Mouse (Mus musculus): ENCODE measurements around the gene Etl4.
A peak's percentile ranks its signal among the peaks of the same experiment; 100 is the strongest.

Etl4 gene

DNA sequence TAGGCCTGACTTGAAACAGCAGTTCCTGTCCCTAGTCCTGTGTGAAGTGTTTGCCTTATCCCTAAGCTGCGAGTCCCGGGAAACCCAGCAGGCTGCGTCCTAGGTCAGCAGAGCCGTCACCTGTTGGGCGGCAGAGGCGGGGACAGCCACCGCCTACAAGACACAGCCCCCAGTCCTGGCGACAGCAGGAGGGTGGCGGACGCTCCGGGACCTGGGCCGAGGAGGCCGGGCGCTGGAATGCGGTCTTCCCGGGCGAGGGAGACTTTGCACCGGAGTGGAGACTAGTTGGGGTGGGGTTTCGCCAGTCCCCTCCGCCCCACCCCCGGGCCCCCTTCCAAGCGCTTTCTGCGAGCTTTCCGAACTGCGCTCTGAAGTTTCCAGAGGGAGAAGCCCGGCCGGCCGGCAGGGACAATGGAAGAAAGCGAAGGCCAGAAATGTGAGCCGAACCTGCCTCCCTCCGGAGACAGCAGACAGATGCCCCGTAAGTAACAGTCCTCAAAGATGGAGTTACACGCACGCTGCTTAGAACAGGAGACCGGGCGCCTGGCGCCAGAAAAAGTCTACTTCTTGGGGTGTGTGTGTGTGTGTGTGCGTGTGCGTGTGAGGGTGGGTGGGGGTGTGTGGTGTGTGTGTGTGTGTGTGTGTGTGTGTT lies 610.0 kb downstream of the Etl4 start:
- peak; percentile 41 for DNase-seq (ENCODE audit: low read depth, low spot score)

DNA sequence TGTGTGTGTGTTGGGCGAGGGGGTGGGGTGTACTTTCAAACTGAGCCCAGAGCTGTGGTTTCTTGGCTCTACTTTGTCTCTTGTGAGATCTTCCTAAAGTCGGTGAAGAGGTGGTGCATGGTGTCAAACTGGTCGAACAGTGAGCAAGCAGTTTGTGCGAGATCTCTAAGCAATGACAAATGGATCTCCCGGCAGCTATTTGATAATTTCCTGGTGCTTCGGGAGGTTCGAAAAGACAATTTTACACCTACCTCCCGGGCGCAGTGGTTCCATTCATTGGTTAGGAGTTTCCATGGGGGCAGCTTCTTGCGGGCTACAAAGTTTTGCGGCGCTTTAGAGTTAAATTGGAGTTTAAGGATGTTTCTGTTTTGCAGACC lies 610.5 kb downstream of the Etl4 start:
- DNase-seq (ENCODE audit: low read depth, low spot score) = peak; percentile 24

DNA sequence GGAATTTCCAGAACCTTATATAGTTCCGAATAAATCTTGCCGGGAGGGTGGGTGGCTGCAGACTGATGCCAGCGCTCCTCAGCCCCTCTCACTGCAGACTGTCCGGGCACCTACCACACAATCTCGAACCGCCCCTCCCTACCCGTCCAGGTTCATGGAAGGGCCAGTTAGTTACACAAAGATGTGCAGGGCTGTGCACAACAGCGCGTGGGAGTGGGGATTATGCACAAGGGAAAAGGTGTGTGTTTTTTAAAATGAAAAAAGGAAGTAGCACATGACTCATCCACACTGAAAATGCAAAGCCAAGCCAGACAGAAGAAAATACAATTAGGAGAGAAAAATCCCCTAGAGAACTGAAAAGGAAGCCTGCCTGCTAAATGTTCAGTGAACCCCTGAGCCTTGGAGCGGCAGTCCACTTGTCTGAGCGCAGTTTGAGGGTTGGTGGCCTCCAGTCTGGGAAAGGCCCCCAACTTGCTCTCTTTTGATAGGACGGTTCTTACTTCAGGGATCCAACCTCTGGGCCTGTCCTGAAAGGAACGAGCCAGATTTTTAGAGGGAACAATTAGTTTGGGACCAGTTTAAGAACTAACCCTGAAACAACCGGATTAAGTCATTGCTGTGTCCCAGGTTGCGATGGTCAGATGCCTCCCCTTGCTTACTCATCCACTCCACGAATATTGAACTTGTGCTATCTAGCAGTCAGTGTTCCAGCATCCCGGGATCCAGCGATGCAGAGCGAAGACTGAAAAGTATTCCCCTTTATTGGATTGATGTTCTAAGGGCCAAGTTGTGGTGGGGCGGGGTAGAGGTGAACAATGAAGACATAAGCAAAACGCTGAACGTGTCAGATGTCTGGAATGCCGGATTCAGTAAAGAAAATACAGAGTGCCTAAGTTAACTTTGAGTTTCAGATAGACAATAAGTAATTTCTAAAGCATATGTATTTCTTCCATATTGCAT lies 611.3 kb downstream of the Etl4 start:
- peak; percentile 13 for DNase-seq (ENCODE audit: low read depth, low spot score)

DNA sequence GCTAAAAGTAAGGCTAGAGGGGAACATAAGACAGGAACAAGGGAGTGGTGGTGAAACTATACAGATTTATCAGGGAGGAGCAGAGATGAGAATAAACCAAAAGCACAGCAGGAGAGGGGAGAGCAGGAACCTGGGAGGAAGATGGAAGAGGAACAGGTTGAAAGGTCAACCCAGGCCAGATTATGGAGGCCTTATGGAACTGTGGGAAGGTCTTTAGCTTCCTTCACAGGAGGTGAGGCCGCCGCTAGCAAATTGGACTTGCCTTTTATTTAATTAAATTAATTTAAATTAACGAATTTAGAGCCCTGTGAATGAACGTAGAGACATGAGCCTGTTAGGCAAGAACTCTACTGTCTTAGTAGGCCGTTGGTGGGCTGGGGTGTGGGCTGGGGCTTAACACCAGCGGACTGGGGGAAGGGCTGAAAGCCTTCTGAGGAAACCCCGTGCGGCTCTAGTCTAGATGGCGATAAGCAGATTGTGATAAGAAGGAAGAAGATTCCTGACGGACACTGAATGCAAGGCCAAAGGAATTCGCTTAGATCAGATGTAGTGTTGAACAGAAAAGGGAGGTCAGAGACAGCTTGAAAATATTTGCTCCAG lies 612.2 kb downstream of the Etl4 start:
- no peak for DNase-seq (ENCODE audit: low read depth, low spot score)

DNA sequence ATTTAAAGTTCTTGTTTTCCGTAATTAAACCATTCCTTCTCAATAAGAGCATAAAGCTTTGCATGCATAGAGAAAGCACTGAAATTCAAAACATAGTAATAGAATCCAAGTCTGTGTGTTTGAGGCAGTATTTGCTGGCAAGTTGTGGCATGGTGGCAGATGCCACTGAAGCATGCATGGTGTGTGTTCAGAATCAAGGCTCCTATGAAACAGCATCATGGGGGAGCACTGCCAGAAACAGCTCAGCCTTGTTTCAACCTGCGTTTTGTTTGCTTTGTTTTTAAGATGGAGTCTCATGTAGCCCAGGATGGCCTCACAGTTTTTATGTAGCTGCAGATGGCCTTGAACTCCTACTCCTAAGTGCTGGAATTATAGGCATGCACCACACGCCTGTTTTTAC lies 614.1 kb downstream of the Etl4 start:
- DNase-seq (ENCODE audit: low read depth, low spot score) = no peak

DNA sequence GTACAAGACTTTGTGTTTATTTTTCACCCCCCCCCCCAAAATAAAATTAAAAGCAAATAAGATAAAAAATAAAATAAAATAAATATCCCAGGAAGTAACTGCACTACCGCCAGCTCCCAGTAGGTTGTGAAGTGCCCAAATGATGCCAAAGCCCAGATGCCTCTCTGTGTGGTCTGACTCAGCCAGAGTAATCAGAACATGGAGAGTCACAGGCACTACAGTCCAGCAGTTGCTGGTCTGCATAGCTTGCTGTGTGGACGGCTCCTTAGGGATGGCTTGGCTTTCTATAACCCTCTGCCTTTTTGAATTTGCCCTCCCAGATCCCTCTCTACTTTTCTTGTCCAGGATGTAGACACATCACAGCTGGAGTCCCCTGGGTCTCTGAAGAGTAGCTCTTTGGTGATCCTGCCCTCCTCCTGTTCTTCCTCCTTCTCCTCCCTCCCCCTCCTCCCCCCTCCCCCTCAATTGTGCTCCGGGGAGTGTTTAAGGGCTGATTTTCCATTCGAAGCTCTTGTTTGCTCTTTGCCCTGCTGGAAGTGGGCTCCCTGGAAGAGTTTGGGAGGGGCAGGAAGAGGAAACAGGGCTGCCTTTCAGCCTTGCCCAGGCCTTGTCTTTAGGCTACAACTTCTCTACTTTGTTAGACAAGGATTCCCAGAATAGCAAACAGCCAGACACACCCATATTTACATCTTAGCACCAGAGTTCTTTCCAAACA lies 616.5 kb downstream of the Etl4 start:
- DNase-seq (ENCODE audit: low read depth, low spot score) = no peak

DNA sequence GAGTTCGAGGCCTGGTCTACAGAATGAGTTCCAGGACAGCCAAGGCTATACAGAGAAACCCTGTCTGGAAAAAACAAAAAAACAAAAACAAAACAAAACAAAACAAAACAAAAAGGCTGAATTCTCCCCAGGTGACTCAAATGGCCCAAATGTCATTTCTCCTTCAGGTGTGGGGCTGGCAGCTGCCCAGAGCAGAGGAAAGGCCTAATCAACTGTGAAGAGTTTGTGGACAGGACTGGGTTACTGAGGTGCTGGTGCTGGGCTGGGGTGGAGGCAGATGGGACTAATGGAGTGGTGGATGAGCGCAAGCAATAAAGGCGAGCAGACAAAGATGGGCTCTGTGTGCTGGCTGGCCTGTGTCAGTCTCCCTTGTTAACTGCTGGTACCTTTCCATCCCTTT lies 617.3 kb downstream of the Etl4 start:
- DNase-seq (ENCODE audit: low read depth, low spot score) = no peak

DNA sequence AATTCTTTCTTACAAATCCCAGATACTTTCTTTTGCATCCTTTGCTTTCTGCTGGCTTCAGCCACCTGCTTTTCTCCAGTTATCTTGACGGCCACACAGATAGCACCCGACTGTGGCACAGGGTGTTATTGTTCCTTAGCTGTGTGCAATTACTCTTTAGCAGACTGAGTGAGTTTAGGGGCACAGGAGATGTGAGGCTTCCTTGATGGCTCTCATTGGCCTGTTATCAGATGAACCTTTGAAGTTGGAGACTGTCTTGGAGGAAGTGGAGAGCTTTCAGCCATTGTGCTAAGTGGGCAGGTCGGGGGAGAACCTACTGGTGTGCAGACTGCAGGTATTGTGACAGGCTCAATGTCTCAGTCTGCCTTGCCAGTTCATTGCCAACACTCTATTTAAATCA lies 623.0 kb downstream of the Etl4 start:
- DNase-seq (ENCODE audit: low read depth, low spot score) = no peak

DNA sequence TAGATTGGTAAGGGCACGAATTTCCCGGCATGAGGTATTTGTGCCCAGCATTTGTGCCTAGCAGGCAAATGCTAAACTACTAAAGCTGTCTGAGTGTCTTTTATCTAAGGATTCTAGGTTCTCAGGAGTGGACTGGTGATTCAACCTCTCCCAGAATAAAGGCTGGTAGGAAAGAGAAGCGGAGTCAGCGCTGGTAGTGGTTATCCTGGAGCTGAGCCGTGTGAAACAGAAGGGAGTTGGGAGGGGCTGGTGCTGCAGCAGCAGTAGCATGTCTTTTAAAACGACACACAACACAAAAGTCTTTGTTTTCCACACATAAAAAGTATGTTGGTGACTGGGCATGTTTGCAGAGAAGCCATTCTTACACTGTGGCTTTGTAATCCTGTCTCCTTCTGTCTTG lies 628.2 kb downstream of the Etl4 start:
- no peak for DNase-seq (ENCODE audit: low read depth, low spot score)

DNA sequence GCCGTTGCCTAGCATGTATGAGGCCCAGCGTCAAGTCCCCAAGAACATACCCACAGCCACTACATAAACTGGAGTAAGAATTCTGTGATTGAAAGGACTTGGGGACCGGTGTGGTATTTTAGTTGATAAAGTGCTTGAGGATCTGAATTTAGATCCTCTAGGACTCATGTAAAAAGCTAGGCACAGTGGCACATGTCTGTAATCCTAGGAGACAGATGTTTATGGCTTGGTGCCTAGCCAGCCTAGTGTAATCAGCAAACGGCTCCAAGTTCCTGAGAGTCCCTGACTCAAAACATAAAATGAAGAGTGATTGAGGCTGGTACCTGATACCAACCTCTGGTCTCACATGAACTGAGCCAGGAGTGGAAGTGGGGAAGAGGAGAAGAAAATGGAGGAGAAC lies 629.3 kb downstream of the Etl4 start:
- DNase-seq (ENCODE audit: low read depth, low spot score) = no peak

DNA sequence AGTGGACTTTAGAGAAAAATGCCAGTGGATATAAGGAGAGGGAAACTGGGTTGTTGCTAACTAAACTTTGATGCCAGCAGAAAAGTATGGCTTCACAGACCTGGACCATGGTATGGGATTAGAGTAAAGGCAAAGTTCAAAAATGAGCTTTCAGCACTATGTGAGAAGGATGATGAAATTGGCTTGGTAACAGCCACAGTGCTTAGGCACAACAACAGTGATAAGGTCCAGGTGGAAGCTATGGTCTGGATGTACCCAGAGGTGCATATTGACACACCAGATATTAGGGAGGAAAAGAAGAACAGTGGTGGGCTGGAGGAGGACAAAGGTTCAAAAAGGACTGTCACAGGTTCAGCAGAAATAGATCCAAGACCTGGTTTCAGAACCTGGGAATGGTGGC lies 631.7 kb downstream of the Etl4 start:
- no peak for DNase-seq (ENCODE audit: low read depth, low spot score)

DNA sequence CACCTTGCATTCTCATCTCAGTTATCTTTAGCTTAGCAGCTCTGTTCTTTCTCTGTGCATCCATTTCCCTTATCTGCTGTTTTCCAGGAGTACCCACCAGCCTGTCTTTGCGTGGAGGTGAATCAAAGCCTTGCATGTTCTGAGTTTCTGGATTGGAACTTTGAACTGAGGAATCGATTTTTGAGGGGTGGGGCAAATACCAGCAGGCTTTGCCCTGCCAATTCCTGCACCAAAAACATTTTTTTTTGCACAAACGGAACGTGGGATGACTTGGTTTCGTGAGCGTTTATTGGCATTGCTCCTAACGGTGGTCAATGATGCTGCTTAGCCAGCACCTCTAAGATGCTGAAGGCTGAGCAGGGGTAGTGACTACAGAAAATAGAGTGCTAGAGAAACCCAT lies 632.7 kb downstream of the Etl4 start:
- no peak for DNase-seq (ENCODE audit: low read depth, low spot score)

DNA sequence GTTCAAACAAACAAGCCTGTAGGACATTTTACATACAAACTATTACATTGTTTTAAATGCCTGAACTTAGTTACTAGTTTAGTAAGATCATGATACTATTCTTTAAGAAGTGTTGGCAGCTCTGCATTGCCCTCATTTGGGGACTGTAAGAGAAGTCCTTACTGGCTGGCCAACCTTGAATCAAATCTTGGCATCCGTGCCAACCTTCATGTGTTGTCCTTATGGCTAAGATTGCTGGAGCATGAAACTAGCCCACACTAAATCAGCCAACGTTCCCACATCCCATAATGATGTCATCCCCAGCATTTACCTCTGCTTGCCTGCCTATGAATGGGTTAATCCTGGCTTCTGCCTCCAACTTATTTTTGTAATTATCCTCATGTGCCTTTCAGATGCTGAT lies 636.0 kb downstream of the Etl4 start:
- DNase-seq (ENCODE audit: low read depth, low spot score) = no peak

DNA sequence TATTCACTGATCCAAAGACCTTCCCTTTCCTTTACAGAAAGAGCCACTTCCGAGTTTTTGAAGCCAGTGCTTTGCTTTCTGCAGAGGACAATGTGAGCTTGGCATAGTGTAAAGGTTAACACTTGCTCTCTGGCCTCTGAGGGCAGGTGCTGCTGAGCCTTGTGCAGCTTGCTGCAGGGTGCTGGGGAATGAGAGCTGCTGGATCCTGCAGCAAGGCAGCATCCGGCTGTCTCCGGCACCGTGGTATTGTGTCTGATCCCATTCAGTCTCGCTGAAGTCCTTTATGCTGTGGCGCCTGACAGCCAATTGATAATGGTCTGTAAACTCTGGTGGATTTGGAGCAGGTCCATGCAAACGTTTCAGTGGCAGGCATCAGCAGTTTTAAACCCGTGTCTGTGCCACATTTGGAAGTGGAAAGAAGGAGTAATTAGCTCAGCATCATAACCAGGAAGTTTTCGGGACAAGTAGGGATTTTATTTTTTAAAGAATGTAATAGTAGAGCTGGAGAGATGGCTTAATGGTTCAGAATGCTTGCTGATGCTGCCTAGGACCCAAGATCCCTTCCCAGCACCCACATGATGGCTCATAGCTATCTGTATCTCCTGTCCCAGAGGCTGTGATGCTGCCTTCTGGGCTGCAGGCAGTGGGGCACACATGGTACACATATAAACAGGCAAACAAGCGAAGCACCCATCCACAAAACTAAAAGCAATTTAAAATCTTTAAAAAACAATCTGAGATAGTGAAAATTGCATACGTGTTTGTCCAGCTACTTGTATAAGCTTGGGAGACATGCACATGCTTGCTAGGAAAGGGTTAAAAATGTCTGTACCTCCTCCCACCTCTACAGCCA lies 637.1 kb downstream of the Etl4 start:
- DNase-seq (ENCODE audit: low read depth, low spot score) = no peak

DNA sequence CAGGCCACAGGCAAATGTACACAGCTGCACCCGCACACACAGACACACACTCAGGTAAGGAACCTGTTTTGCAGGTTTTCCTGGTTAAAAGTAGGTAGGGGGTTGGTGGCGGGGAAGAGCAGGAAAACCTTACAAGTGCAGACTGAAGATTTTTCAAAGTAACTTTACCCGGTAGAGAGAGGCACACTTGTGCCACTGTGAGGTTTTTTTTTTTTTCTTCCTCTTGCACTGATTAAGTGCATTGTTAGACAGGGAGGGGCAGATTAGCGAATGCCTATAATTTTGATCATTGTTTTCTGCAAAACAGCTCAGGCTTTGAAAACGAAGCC lies 637.7 kb downstream of the Etl4 start:
- DNase-seq (ENCODE audit: low read depth, low spot score) = no peak

DNA sequence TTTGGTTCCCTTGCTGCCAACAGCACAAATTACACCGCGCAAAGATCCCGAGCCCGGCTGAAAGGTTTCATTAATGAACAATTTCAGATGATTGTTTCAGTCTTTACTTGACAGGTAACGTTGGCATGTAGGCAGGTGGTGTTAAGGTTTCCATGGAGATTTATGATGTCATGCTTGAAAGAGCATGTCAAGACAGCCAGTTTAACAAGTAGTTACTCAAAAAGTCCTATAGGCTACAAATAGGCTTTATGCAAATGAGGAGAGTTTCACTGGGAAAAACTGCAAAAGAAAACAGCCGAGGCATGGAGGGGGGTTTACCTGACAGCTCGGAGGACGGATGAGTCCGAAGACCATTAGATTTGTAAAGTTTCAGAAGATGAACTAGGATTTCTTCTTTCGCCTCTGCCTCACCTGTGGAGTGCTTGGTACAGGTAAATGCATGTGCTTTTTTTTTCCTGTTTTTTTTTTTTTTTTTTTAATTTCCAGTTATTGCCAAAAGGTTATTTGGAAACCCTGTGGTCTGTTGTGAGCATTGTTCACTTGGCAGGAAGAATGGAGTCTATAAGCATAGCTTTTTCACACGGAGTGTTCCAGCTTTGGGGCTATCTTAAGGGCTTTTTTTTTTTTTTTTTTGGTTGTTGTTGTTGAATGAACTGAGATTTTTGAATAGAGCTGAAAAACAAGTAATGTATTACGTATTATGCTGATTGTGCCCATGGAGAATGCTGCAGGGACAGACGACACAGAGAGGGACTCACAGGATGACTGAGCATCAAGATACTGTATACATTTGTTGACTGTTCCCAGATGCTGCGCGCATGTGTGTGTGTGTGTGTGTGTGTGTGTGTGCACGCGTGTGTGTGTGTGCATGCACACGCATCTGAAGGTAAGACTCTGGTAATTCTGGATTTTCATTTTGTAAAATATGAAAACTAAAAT lies 638.4 kb downstream of the Etl4 start:
- no peak for DNase-seq (ENCODE audit: low read depth, low spot score)

DNA sequence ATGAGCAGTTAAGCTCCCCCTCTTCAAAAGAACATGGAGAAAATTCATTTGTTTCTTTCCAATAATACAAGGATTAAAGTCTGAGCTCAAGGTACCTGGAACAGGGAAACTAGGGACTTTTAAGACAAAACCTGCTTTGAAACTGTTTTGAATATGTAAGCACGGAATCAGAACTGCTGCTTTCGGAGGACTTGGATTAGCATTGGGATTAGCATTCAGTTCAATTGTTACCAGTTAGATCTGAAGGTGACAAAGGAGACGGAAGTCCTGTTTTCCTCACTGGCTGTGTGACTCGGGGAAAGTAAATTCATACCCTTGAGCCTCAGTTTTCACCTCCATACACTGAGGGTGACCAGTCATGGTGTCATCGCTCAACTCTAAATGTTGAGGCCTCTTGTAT lies 639.5 kb downstream of the Etl4 start:
- DNase-seq (ENCODE audit: low read depth, low spot score) = no peak

DNA sequence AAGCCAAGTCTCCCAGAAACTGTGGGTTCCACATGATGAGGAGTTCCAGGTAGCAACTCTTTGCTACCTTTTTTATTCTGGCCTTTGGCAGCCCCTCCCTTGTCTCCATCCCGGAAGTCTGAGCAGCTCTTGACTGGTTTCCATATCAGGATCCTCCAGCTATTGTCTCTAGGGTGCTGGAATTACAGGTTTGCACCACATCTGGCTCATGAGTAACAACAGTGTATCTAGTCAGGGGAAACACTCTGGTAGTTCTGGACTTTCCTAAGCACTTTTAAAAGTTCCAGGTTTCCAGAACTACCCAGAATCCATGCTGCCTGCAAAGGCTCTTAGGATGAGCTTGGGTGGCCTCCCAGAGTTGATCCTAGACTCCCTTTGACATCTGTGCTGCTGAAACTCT lies 640.4 kb downstream of the Etl4 start:
- no peak for DNase-seq (ENCODE audit: low read depth, low spot score)

DNA sequence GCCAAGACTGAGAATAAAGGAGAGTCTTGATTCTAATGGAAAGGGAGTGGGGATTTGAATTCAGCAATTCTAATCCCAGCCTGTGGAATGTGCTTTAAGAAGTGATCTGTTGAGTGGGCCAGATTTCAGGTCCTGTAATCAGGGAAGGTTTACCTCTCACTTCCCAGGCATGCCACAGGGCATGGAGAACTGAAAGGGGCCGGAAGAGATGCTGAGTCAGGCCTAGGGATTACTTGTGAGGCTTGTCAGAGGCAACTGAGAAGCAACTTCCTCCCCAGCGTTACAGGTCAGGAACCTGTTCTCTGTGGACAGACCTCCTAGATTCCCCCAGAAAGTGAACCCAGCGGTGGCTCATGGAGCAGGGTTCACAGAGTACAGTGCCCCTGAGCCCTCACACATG lies 646.1 kb downstream of the Etl4 start:
- DNase-seq (ENCODE audit: low read depth, low spot score) = no peak

DNA sequence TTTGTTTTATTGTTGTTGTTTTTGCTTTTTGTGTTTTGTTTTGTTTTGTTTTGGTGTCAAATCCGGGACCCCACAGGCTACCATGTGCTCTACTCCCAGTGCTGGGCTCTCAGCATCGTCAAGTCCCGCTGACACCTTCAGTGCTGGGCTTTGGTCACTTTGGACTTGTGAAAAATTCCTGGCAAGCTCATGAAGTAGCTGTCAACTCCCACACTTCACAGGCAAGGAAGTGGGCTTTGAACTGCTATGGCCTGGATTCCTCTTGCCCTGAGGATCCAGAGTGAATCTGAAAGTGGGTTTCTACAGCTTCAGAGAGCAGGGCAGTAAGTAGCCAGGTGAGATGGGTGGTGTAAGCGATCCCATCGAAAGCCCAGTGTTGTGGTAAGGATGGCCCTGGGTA lies 649.5 kb downstream of the Etl4 start:
- no peak for DNase-seq (ENCODE audit: low read depth, low spot score)
